Mouse (Mus musculus) kidney, adult 2 months (tissue): ENCODE measurements around the gene Mst1.

Source experiments
- CTCF ChIP-seq: fragments of 200-500 bp; conservative IDR thresholded peaks from 2 replicates; pipeline ENCODE4 v1.5.1; 2011; ENCODE audit warnings: low read depth, mild to moderate bottlenecking, control low read depth, low read length, moderate library complexity, mixed read lengths; ENCODE audit not compliant: insufficient read depth, insufficient read length
- POLR2A ChIP-seq: fragments of 200-500 bp; IDR thresholded peaks from one replicate; pipeline ENCODE4 v1.6.1; 2011; ENCODE audit warnings: low read depth, low read length, control low read depth

DNA sequence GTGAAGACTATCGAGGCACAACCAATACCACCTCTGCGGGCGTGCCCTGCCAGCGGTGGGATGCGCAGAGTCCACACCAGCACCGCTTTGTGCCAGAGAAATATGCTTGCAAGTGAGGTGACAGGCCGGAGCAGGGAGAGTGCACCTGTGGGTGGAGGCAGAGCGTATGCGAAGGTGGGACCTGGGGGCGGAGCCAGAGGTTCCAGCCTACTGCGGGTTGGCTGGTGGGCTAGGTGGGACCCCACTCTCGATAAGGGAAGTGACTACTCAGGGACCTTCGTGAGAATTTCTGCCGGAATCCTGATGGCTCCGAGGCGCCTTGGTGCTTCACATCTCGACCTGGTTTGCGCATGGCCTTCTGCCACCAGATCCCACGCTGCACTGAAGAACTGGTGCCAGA is 2.3 kb downstream of the Mst1 start:
- TF ChIP-seq POLR2A (peak; percentile 1), CTCF (no peak)
